Comparison of ENCODE assay signal across 12 mouse cellular contexts in genomic region chr1:188805069-188805468, GRCm38 (mm10).
A peak's percentile ranks its signal among the peaks of the same experiment; 100 is the strongest.
DNase-seq lines count a peak whose midpoint lies in the region; ATAC-seq and TF ChIP-seq lines count a peak whose summit lies in the region.
"Had no signal": no experiment of that assay in that cellular context is flagged by ENCODE, and none has a peak within 500 bp of the region (broad histone marks: within the 10 kb centered on the region; RNA-seq: fewer than 3 reads in every experiment).

No protein-coding gene starts in this region.

- no peaks in the 10 kb centered on the region for H3K36me3 ChIP-seq in intestine, postnatal 0 days (ENCODE audit: control insufficient read depth, insufficient read depth)
- no peaks in the 10 kb centered on the region for H3K36me3 ChIP-seq in intestine, embryonic 16.5 days (ENCODE audit: control insufficient read depth, insufficient read depth, low read length)
- no peaks in the 10 kb centered on the region for H3K36me3 ChIP-seq in stomach, postnatal 0 days (ENCODE audit: control insufficient read depth, insufficient read depth, low read length)
- H3K36me3 ChIP-seq: G1E; liver, embryonic 13.5 days had no signal

- no peak for TF ChIP-seq POLR2A in lung, adult 2 months (IDR thresholded peaks at IDR 0.05; ENCODE audit: borderline replicate concordance, extremely low read depth, low read depth, low read length)

- H3K4me3 ChIP-seq in intestine, postnatal 0 days (ENCODE audit: low read depth, low read length): no peak overlapping the region
- no peak overlapping the region for H3K4me3 ChIP-seq in intestine, embryonic 16.5 days (ENCODE audit: low read length)
- H3K4me3 ChIP-seq in lung, adult 2 months (replicated peaks; ENCODE audit: extremely low read depth, low read depth, low read length): no peak overlapping the region
- no peak overlapping the region for H3K4me3 ChIP-seq in stomach, postnatal 0 days (ENCODE audit: low read depth, low read length)
- H3K4me3 ChIP-seq: liver, embryonic 13.5 days had no signal

- no peaks in the 10 kb centered on the region for H3K9me3 ChIP-seq in intestine, postnatal 0 days (ENCODE audit: control insufficient read depth)
- H3K9me3 ChIP-seq in intestine, embryonic 16.5 days (ENCODE audit: control insufficient read depth, low read length): no peaks in the 10 kb centered on the region
- no peaks in the 10 kb centered on the region for H3K9me3 ChIP-seq in stomach, postnatal 0 days (ENCODE audit: control insufficient read depth, low read length)
- H3K9me3 ChIP-seq: liver, embryonic 13.5 days had no signal

- H3K4me2 ChIP-seq in intestine, postnatal 0 days (replicated peaks; ENCODE audit: low read depth): no peak overlapping the region
- H3K4me2 ChIP-seq in intestine, embryonic 16.5 days (ENCODE audit: low read depth, low read length): no peak overlapping the region
- H3K4me2 ChIP-seq in stomach, postnatal 0 days (replicated peaks; ENCODE audit: low read depth): no peak overlapping the region
- H3K4me2 ChIP-seq: liver, embryonic 13.5 days had no signal

- no peaks in the 10 kb centered on the region for H3K27me3 ChIP-seq in intestine, postnatal 0 days (replicated peaks; ENCODE audit: control insufficient read depth, insufficient read depth, low read length)
- no peaks in the 10 kb centered on the region for H3K27me3 ChIP-seq in intestine, embryonic 16.5 days (replicated peaks; ENCODE audit: control insufficient read depth, insufficient read depth, low read length)
- no peaks in the 10 kb centered on the region for H3K27me3 ChIP-seq in stomach, postnatal 0 days (ENCODE audit: control insufficient read depth, insufficient read depth, low read length)
- H3K27me3 ChIP-seq: liver, embryonic 13.5 days had no signal

- no peaks in the 10 kb centered on the region for H3K4me1 ChIP-seq in intestine, postnatal 0 days (replicated peaks; ENCODE audit: control insufficient read depth, insufficient read depth, low read length)
- H3K4me1 ChIP-seq in intestine, embryonic 16.5 days (ENCODE audit: control insufficient read depth, insufficient read depth, low read length): no peaks in the 10 kb centered on the region
- no peaks in the 10 kb centered on the region for H3K4me1 ChIP-seq in lung, adult 2 months (ENCODE audit: control insufficient read depth, insufficient read depth, low read length)
- no peaks in the 10 kb centered on the region for H3K4me1 ChIP-seq in stomach, postnatal 0 days (replicated peaks; ENCODE audit: control insufficient read depth, insufficient read depth)
- H3K4me1 ChIP-seq: liver, embryonic 13.5 days had no signal

- no peak for ATAC-seq in intestine, postnatal 0 days
- ATAC-seq in intestine, embryonic 16.5 days: no peak
- no peak for ATAC-seq in stomach, postnatal 0 days (ENCODE audit: low FRiP score, low TSS enrichment)
- ATAC-seq: midbrain, embryonic 16.5 days had no signal

- TF ChIP-seq EP300 in stomach, postnatal 0 days (optimal IDR thresholded peaks at IDR 0.05): no peak

- DNase-seq in lung, postnatal 36 days: peak; percentile 13
- DNase-seq in lung, adult 2 months: no peak
- DNase-seq in adipocyte (ENCODE audit: low spot score): peak; percentile 9
- no peak for DNase-seq in stomach, postnatal 0 days (ENCODE audit: low spot score)
- DNase-seq in ovary, adult 18-20 months (ENCODE audit: low spot score): no peak
- DNase-seq in left cerebral cortex, adult 9 months (ENCODE audit: low spot score in 2 of 2): no peak
- DNase-seq: liver, embryonic 13.5 days; spleen, adult 18-20 months had no signal

- no peak overlapping the region for H3K9ac ChIP-seq in intestine, postnatal 0 days (ENCODE audit: low read depth, low read length)
- no peak overlapping the region for H3K9ac ChIP-seq in intestine, embryonic 16.5 days (ENCODE audit: low read depth, low read length)
- no peak overlapping the region for H3K9ac ChIP-seq in stomach, postnatal 0 days (ENCODE audit: low read length)
- H3K9ac ChIP-seq: liver, embryonic 13.5 days had no signal

- whole genome bisulfite sequencing in intestine, postnatal 0 days: 23% methylated on average over 2 of the region's 2 CpGs
- 30% methylated on average over 2 of the region's 2 CpGs for WGBS in intestine, embryonic 16.5 days
- WGBS in lung, adult 2 months: 28% methylated on average over 2 of the region's 2 CpGs
- 15% methylated on average over 2 of the region's 2 CpGs for WGBS in stomach, postnatal 0 days

- H3K27ac ChIP-seq in intestine, postnatal 0 days (ENCODE audit: low read depth, low read length): no peak overlapping the region
- H3K27ac ChIP-seq in intestine, embryonic 16.5 days (ENCODE audit: low read length): no peak overlapping the region
- no peak overlapping the region for H3K27ac ChIP-seq in stomach, postnatal 0 days (replicated peaks)
- H3K27ac ChIP-seq: liver, embryonic 13.5 days had no signal

- peak; percentile 54 for TF ChIP-seq CTCF in intestine, postnatal 0 days (IDR thresholded peaks at IDR 0.05; ENCODE audit: low read depth)
- no peak for TF ChIP-seq CTCF in lung, adult 2 months (IDR thresholded peaks at IDR 0.05; ENCODE audit: insufficient read depth, low read length)
- TF ChIP-seq CTCF in stomach, postnatal 0 days (IDR thresholded peaks at IDR 0.05; ENCODE audit: low read depth): peak; percentile 60

Comparison
In these comparisons a context has a peak if more than half of its experiments do, and no peak if none do; other contexts are left out.
1. DNase-seq: peak in lung, postnatal 36 days (single experiment) and adipocyte (single experiment); none in lung, adult 2 months (single experiment), stomach, postnatal 0 days (single experiment), ovary, adult 18-20 months (single experiment) and left cerebral cortex, adult 9 months (0 of 2).